Mouse (Mus musculus): Measurements from ENCODE around the gene Axin1.

DNA sequence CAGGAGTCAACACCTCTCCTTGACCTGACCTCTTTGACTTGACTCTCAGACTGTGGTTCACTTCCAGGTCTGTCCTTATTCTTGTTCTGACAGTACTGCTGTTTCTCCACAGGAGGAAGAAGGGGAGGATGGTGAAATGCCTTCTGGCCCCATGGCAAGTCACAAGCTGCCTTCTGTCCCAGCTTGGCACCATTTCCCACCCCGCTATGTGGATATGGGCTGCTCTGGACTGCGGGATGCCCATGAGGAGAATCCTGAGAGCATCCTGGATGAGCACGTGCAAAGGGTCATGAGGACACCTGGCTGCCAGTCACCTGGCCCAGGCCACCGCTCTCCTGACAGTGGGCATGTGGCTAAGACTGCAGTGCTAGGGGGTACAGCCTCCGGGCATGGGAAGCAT, 49.1 kb downstream of the Axin1 start:
- TF ChIP-seq CTCF (IDR thresholded peaks at IDR 0.05; ENCODE audit: low read depth, low read length) (no peak), POLR2A (IDR thresholded peaks at IDR 0.05; ENCODE audit: insufficient read depth, low read length) (no peak), EP300 (IDR thresholded peaks at IDR 0.05; ENCODE audit: insufficient read depth, low read depth, low read length) (no peak)
